Mouse (Mus musculus) right cerebral cortex, postnatal 4 days (tissue): ENCODE data around the gene Zcchc9.
"Not testable (repeated sequence)": the region's sequence is repeated elsewhere in the genome, so short reads cannot be mapped to it uniquely, and the experiment has no call there.

Source experiments
- DNase-seq: peaks from one replicate; pipeline ENCODE4 v3.0.0-alpha.2; 2022

The Zcchc9 gene

GRCm38 (mm10) chr13:91807155-91807839 lies at the start of gene Zcchc9:
Gene Zcchc9, minus strand, starts transcription at chr13:91807705.
- DNase-seq = peak; percentile 86

- DNase-seq = no peak
Measured at GRCm38 (mm10) chr13:91854412-91854811, 46.9 kb upstream of the Zcchc9 start.

GRCm38 (mm10) chr13:91827876-91828275 lies 20.4 kb upstream of the Zcchc9 start:
- DNase-seq = no peak

DNA sequence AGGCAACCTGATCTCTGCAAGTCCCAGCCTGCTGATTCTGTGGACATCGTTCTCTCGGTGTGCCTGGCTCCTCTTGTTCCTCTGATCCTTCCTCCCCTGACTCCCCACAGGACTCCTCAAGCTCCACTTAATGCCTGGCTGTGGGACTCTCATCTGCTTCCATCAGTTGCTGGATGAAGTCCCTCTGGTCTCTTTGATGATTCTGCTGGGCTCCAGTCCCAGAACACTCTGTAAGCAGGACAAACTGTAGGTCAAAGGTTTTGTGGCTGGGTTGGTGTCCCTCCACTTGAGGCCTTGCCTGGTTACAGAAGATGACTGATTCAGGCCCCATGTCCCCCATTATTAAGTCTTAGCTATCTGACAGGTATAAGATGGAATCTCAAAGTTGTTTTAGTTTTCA lies 18.6 kb upstream of the Zcchc9 start:
- DNase-seq = no peak

DNA sequence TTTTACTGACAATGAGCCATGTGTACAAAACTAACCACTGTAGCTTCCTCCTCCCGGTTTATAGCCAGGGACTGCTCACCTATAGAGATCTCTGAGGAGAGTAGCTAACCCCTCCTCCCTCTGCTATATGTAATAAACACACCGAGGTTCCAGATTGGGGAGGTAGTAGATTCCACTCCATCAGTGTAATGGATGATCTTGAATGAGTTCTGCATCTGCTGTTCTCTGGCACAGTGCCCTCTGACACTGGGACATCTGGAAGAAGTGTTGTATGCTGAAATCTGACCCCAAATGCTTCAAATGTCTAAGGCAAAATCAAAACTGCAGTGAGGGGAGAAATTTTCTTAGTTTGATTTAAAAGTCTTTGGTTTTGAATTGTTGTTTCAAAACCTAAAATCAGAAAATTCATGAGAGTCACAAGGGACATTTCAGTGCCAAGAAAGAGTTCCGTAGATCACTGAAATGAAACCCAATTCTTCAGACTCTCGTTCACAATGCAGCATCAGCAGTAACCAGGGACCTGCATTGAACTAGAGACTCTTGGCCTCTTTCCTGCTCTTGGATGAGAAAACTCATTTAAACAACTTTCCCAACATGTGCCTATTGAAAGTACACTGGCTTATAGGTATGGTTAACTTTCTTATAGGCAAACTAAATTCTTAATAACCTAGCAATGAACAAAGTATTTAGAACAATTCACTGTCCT lies 17.5 kb upstream of the Zcchc9 start:
- DNase-seq = no peak

DNA sequence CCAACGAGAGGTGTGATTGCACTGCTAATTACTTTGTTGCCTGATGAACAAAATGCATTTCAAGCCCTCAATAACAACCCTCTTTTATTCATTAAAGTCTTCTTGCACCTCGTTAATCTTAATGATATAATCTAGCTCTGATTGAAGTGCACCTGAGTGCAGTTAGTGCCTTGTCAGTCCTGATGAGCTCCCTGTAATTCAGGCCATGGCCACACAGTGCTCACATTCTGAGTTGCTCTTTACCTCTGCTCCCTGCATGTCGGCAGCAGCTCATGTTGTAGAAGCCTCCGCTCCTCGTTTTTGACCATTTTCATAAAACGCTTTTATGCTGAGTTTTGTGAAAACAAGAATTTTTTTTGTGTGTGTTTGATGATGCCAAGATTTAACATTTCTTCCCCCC lies 16.2 kb upstream of the Zcchc9 start:
- no peak for DNase-seq

GRCm38 (mm10) chr13:91814670-91815069 lies 7.2 kb upstream of the Zcchc9 start:
- DNase-seq = no peak

- DNase-seq = no peak
Measured at GRCm38 (mm10) chr13:91809476-91809875, 2.0 kb upstream of the Zcchc9 start.

DNA sequence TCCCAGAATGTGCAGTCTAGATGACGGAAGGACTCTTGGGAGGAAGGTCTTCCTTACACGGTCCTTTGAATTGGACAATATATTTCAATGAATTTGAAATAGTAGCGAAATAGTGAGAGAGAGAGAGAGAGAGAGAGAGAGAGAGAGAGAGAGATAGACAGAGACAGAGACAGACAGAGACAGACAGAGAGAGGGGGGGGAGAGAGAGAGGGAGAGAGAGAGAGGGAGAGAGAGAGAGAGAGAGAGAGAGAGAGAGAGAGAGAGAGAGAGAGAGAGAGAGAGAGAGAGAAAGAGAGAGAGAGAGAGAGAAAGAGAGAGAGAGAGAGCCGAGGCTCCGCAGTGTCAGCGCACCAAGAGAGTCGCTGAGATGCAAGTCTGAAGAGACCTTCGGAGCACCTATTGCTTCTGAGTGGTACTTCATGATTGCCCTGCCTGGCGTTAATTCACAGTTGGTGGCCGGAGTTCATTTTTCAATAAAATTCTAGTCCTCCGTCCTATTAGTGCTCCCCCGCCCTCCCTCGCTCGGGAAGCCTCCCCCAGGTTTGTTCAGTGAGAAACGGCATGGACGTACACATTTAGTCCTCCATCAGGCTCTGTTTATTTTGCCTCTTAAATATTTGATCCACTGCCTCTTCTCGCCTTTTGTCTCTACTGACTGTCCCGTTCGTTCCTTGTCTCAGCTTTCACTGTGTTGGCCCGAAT lies 520 bp upstream of the Zcchc9 start:
- no peak for DNase-seq

GRCm38 (mm10) chr13:91801726-91802125 lies 5.8 kb downstream of the Zcchc9 start:
- no peak for DNase-seq

GRCm38 (mm10) chr13:91797442-91797841 lies 10.1 kb downstream of the Zcchc9 start:
- DNase-seq = no peak

DNA sequence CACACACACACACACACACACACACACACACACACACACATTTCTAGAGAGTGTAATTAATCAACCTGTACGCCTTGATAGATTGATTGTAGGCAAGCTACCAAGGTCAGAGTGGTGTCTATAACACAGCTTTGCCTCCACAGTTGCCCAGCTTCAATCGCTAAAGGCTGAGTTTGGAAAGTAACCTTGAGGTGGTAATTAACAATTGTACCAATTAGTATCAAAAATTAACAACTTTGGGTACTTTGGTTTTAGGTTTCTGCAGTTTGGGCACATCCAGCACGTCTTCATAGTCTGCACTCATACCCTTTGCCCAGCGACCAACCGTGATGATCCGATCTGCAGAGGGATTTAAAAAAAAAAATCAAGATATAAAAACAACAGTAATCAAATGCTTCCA lies 10.6 kb downstream of the Zcchc9 start:
- no peak for DNase-seq

DNA sequence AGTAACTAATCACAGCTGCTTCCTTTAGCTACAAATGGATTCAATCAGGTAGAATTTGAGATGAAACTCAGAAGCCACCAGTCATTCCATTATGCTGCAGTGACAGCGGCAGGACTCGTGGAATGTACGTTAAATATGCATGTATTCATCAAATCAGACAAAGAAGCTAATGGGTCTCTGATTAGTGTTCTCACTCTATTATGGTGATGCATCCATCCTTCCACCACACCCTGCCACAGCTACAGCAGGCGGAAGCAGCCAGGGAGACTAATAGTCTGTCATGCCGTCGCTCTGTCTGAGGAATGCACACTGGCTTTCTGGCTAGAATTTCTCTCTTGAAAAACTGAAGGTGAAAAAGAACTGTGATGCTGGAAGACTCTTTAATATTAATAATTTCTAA lies 11.5 kb downstream of the Zcchc9 start:
- no peak for DNase-seq

DNA sequence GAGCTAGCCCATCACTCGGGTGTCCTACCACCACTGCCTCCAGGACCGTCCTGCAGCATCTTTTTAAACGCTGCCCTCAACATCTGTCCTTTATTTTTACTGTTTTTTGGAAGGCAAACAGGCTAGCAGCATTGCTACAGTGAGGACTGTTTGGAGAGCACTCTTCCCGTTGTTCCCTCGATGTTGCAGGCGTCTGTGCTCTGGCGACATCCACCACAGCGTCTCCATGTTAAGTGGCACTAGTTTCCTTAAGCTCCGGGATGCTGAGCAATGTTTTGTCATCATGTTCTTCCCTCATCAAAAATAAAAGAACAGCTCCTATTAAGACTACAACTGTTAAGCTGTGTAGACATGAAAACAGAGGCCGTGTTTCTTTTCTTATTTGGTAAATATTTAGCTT lies 11.9 kb downstream of the Zcchc9 start:
- no peak for DNase-seq

- DNase-seq = no peak
Measured at GRCm38 (mm10) chr13:91794926-91795436, 12.5 kb downstream of the Zcchc9 start.

GRCm38 (mm10) chr13:91792035-91792434 lies 15.5 kb downstream of the Zcchc9 start:
- DNase-seq = no peak

DNA sequence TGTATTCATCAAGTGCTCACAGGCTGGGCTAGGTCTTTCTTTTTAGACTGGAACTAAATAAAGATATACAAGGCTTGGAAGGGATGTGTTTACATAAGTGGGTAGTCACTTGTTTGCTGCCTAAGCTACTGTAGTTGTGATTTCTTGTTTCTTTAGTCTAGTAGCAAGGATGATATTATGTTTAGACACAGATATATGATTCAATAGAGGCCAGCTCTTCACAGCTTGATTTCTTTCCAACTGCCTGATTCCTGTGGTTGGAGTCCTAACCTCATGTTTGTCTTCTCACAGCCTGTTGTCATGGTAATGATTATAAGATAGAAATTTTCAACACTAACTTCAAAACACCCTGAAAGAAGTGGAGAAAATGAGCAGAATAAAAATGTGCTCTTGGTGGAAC lies 27.6 kb downstream of the Zcchc9 start:
- no peak for DNase-seq

- no peak for DNase-seq
Measured at GRCm38 (mm10) chr13:91778092-91778491, 29.4 kb downstream of the Zcchc9 start.

DNA sequence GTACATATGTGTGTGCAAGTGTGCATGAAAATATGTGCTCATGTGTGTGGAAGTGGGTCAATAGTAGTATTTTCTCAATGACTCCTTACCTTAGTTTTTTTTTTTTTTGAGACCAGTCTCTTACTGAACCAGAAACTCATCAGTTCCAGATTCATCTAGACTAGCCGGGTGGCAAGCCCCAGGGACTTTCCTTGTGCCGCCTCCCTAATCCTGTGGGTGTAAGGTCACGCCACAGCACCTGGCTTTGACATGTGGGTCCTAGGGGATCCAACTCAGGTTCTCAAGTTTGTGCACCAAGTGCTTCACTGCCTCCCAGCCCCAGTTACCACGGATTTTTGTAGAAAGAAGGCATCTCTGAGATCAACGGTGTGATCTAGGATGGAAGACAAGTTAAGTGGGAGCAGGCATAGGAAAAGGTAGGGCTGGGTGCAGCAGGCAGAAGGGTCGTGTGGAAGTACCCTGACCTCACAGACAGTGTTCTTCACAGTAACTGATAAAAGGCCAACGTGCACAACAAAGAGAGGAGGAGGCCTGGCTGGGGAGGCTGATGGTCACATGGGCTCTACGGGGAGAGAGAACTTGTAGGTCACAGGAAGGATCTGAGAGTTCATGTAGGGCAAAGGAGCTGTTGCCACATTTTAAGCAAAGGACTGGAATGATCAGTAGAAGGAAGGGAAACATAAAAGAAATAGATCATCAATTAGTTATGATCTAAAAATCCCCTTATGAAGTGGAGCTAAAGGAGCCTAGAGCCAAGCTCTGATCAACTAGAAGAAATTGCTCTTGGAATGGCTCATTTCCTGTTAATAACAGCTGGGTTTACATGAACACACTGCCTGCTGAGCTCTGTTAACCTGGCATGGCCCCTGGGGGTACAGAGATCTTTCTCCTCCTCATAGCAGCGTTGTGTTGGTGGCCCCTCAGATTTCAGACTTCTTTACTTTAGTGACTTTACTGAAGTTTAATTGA lies 38.5 kb downstream of the Zcchc9 start:
- no peak for DNase-seq

DNA sequence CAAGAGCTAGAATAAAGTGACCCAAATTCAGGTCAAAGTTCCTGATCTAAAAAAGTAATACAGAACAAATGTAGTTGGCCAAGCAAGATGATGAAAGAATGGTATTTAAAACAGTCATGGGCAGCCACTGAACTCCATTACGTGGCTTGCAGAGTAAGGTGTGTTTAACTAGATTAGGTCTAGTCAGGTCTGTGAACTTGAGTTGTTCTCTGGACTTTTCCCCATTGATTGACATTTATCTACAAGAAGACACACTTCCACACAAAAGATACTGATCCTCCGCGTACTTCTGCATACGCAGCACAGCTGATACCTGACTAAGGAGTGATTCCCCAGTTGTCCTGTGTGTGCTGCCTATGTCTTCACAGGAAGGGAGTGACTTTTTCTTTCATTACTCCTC lies 41.9 kb downstream of the Zcchc9 start:
- DNase-seq = no peak

DNA sequence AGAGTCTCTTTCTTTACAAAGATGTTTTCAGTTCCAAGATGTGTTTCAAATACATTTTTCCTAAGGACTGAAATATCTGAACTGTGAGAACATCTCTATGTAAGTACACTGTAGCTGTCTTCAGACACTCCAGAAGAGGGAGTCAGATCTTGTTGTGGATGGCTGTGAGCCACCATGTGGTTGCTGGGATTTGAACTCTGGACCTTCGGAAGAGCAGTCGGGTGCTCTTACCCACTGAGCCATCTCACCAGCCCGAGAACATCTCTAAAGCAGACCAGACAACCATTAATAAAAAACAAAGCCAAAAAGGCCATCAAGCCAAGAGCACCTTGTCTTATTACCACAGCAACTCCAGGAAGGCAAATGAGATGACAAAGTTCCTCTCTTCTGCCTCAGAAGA lies 43.9 kb downstream of the Zcchc9 start:
- not testable (repeated sequence) for DNase-seq

GRCm38 (mm10) chr13:91761654-91762445 lies 45.7 kb downstream of the Zcchc9 start:
- DNase-seq = no peak
